Mouse (Mus musculus) G1E (cell line): Measurements from ENCODE around the gene Adamtsl4.

Experiments used
- CTCF ChIP-seq: IDR thresholded peaks from 2 replicates; pipeline ENCODE4 v1.5.1; 2012; ENCODE audit warnings: low read depth, low read length, inconsistent platforms, mixed read lengths
- GATA1 ChIP-seq: IDR thresholded peaks from 2 replicates; pipeline ENCODE4 v1.6.1; 2012; ENCODE audit warnings: borderline replicate concordance, low read length, inconsistent platforms, mixed read lengths
- GATA2 ChIP-seq: IDR thresholded peaks from 2 replicates; pipeline ENCODE4 v1.6.1; 2012; ENCODE audit warnings: low read depth, low read length, inconsistent platforms, borderline replicate concordance
- POLR2AphosphoS5 ChIP-seq: IDR thresholded peaks from 2 replicates; pipeline ENCODE4 v1.6.1; 2012; ENCODE audit warnings: low read depth, low read length, inconsistent platforms; ENCODE audit not compliant: insufficient replicate concordance
- TAL1 ChIP-seq: conservative IDR thresholded peaks from 2 replicates; pipeline ENCODE4 v1.6.1; 2012; ENCODE audit warnings: low read depth, low read length, inconsistent platforms, mixed read lengths

DNA sequence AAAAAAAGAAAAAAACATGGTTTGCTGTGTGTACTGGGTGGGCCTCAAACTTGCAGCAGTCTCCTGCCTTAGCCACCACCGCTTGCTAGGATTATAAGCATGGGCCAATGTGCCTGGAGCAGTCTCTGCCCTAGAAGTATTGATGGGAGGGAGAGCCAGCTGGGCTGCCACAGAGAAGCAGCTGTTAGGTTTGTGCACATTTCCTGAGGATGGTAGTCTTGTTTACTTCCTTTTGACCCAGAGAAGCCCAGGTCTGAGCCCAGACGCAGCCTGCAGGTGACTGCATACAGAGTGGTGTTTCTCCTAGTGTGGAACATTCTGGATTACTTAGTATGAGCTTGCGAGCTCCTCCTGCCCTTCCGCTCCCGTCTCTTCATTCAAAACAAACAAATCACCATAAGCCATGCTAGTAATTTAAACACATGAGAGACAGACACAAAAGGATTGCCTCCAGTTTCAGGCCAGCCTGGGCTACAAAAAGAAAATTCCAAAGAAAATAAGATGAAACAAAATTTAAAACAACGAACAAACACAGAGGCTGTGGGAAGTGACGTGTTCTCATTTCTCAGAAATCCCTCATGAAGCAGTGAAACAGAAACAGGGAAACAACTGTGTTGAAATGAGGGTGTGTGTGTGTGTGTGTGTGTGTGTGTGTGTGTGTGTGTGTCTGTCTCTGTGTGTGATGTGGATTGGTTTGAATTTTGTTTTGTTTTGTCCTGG, 19.0 kb downstream of the Adamtsl4 start:
- TF ChIP-seq CTCF = no peak
- no peak for TF ChIP-seq GATA1
- no peak for TF ChIP-seq GATA2
- TF ChIP-seq TAL1 = no peak
- no peak for TF ChIP-seq POLR2AphosphoS5
